Mouse (Mus musculus): ENCODE data around the gene Thsd4. TPM values are rescaled to one million over a fixed set of nuclear protein-coding genes. Genes with fewer than 3 reads are reported as not detected.

Thsd4 gene
- total RNA-seq, 1 experiment: 1.6 TPM

GRCm38 (mm10) chr9:60226155-60226554 lies 295.7 kb downstream of the Thsd4 start:
- H3K4me1 ChIP-seq (ENCODE audit: control insufficient read depth in 2 of 2, insufficient read depth in 2 of 2, low read length in 2 of 2, poor library complexity in 1 of 2): no peaks in the 10 kb centered on the region
- TF ChIP-seq ZC3H11A (IDR thresholded peaks at IDR 0.05; ENCODE audit: borderline replicate concordance, low read depth, low read length): no peak
- no peak for TF ChIP-seq CHD2 (IDR thresholded peaks at IDR 0.05; ENCODE audit: low read depth, low read length)
- no peak for TF ChIP-seq MAFK (IDR thresholded peaks at IDR 0.05; ENCODE audit: insufficient read depth, low read depth, low read length)
- no peak for TF ChIP-seq HCFC1 (IDR thresholded peaks at IDR 0.05; ENCODE audit: borderline replicate concordance, insufficient read depth, low read length)
- TF ChIP-seq ZNF384 (IDR thresholded peaks at IDR 0.05; ENCODE audit: low read depth, low read length): no peak
- H3K9me3 ChIP-seq (ENCODE audit: control insufficient read depth, insufficient read depth, low read depth, low read length): no peaks in the 10 kb centered on the region
- DNase-seq (ENCODE audit: low read depth, low spot score): no peak
- in situ Hi-C loops (cut with MboI; ENCODE audit: low sequenced_read_pairs in 2 of 2, unreplicated experiment in 2 of 2): no loop called here
- no peaks in the 10 kb centered on the region for H3K36me3 ChIP-seq (ENCODE audit: control insufficient read depth, insufficient read depth, low read length, poor library complexity, severe bottlenecking)
- H3K9ac ChIP-seq (ENCODE audit: insufficient read depth, low read depth, low read length, poor library complexity, severe bottlenecking): no peak overlapping the region
- H3K4me3 ChIP-seq (ENCODE audit: insufficient read depth in 1 of 2, low read depth in 1 of 2, low read length in 2 of 2, poor library complexity in 1 of 2, severe bottlenecking in 1 of 2): no peak overlapping the region
- H3K27ac ChIP-seq (ENCODE audit: insufficient read depth, low read depth, low read length, poor library complexity, severe bottlenecking): no peak overlapping the region

- Histone ChIP-seq H3K9me3 (ENCODE audit: control insufficient read depth, insufficient read depth, low read depth, low read length) (no peaks in the 10 kb centered on the region), H3K9ac (ENCODE audit: insufficient read depth, low read depth, low read length, poor library complexity, severe bottlenecking) (no peak overlapping the region)
- in situ Hi-C loops (cut with MboI; ENCODE audit: low sequenced_read_pairs in 2 of 2, unreplicated experiment in 2 of 2): no loop called here
These were observed 296.4 kb downstream of the Thsd4 start for GRCm38 (mm10) chr9:60225453-60225852.

GRCm38 (mm10) chr9:60224039-60224695 lies 297.7 kb downstream of the Thsd4 start:
- Histone ChIP-seq H3K4me1 (ENCODE audit: control insufficient read depth in 2 of 2, insufficient read depth in 2 of 2, low read length in 2 of 2, poor library complexity in 1 of 2) (no peaks in the 10 kb centered on the region), H3K27ac (ENCODE audit: insufficient read depth, low read depth, low read length, poor library complexity, severe bottlenecking) (no peak overlapping the region), H3K9ac (ENCODE audit: insufficient read depth, low read depth, low read length, poor library complexity, severe bottlenecking) (no peak overlapping the region), H3K36me3 (ENCODE audit: control insufficient read depth, insufficient read depth, low read length, poor library complexity, severe bottlenecking) (no peaks in the 10 kb centered on the region), H3K4me3 (ENCODE audit: insufficient read depth in 1 of 2, low read depth in 1 of 2, low read length in 2 of 2, poor library complexity in 1 of 2, severe bottlenecking in 1 of 2) (no peak overlapping the region), H3K9me3 (ENCODE audit: control insufficient read depth, insufficient read depth, low read depth, low read length) (no peaks in the 10 kb centered on the region)
- in situ Hi-C loops (cut with MboI; ENCODE audit: low sequenced_read_pairs in 2 of 2, unreplicated experiment in 2 of 2): no loop called here
- no peak for DNase-seq (ENCODE audit: low read depth, low spot score)
- TF ChIP-seq MAFK (IDR thresholded peaks at IDR 0.05; ENCODE audit: insufficient read depth, low read depth, low read length) (no peak), HCFC1 (IDR thresholded peaks at IDR 0.05; ENCODE audit: borderline replicate concordance, insufficient read depth, low read length) (no peak), ZNF384 (IDR thresholded peaks at IDR 0.05; ENCODE audit: low read depth, low read length) (no peak), CHD2 (IDR thresholded peaks at IDR 0.05; ENCODE audit: low read depth, low read length) (no peak), ZC3H11A (IDR thresholded peaks at IDR 0.05; ENCODE audit: borderline replicate concordance, low read depth, low read length) (no peak)

More at GRCm38 (mm10) chr9:60225453-60225852, 296.4 kb downstream of the Thsd4 start:
- TF ChIP-seq ZC3H11A (IDR thresholded peaks at IDR 0.05; ENCODE audit: borderline replicate concordance, low read depth, low read length): no peak
- no peak for TF ChIP-seq HCFC1 (IDR thresholded peaks at IDR 0.05; ENCODE audit: borderline replicate concordance, insufficient read depth, low read length)
- TF ChIP-seq ZNF384 (IDR thresholded peaks at IDR 0.05; ENCODE audit: low read depth, low read length): no peak
- Histone ChIP-seq H3K4me3 (ENCODE audit: insufficient read depth in 1 of 2, low read depth in 1 of 2, low read length in 2 of 2, poor library complexity in 1 of 2, severe bottlenecking in 1 of 2) (no peak overlapping the region), H3K4me1 (ENCODE audit: control insufficient read depth in 2 of 2, insufficient read depth in 2 of 2, low read length in 2 of 2, poor library complexity in 1 of 2) (no peaks in the 10 kb centered on the region), H3K36me3 (ENCODE audit: control insufficient read depth, insufficient read depth, low read length, poor library complexity, severe bottlenecking) (no peaks in the 10 kb centered on the region), H3K27ac (ENCODE audit: insufficient read depth, low read depth, low read length, poor library complexity, severe bottlenecking) (no peak overlapping the region)
- DNase-seq (ENCODE audit: low read depth, low spot score): no peak

GRCm38 (mm10) chr9:60220431-60220830 lies 301.4 kb downstream of the Thsd4 start:
- in situ Hi-C loops (cut with MboI; ENCODE audit: low sequenced_read_pairs in 2 of 2, unreplicated experiment in 2 of 2): no loop called here
- H3K4me1 ChIP-seq (ENCODE audit: control insufficient read depth in 2 of 2, insufficient read depth in 2 of 2, low read length in 2 of 2, poor library complexity in 1 of 2): no peaks in the 10 kb centered on the region
- no peak overlapping the region for H3K9ac ChIP-seq (ENCODE audit: insufficient read depth, low read depth, low read length, poor library complexity, severe bottlenecking)
- DNase-seq (ENCODE audit: low read depth, low spot score): no peak
- TF ChIP-seq MAFK (IDR thresholded peaks at IDR 0.05; ENCODE audit: insufficient read depth, low read depth, low read length): no peak
- TF ChIP-seq ZC3H11A (IDR thresholded peaks at IDR 0.05; ENCODE audit: borderline replicate concordance, low read depth, low read length): no peak
- no peak for TF ChIP-seq CHD2 (IDR thresholded peaks at IDR 0.05; ENCODE audit: low read depth, low read length)
- TF ChIP-seq HCFC1 (IDR thresholded peaks at IDR 0.05; ENCODE audit: borderline replicate concordance, insufficient read depth, low read length): no peak
- TF ChIP-seq ZNF384 (IDR thresholded peaks at IDR 0.05; ENCODE audit: low read depth, low read length): no peak
- no peaks in the 10 kb centered on the region for H3K9me3 ChIP-seq (ENCODE audit: control insufficient read depth, insufficient read depth, low read depth, low read length)
- H3K36me3 ChIP-seq (ENCODE audit: control insufficient read depth, insufficient read depth, low read length, poor library complexity, severe bottlenecking): no peaks in the 10 kb centered on the region
- no peak overlapping the region for H3K27ac ChIP-seq (ENCODE audit: insufficient read depth, low read depth, low read length, poor library complexity, severe bottlenecking)
- H3K4me3 ChIP-seq (ENCODE audit: insufficient read depth in 1 of 2, low read depth in 1 of 2, low read length in 2 of 2, poor library complexity in 1 of 2, severe bottlenecking in 1 of 2): no peak overlapping the region
